Mouse (Mus musculus) heart, embryonic 10.5 days (tissue): ENCODE measurements at regions not wholly inside any gene's neighbourhood (a gene's known extent, or its start where the extent isn't known, plus 50 kb on each side); places are given as distances from the start of the nearest gene placed in this dataset.
"Not testable (repeated sequence)": the region's sequence is repeated elsewhere in the genome, so short reads cannot be mapped to it uniquely, and the experiment has no call there.

ENCODE experiments used
- DNase-seq: peaks from one replicate; pipeline ENCODE4 v3.0.0-alpha.2; 2017; ENCODE audit warnings: low spot score
- H3K27ac ChIP-seq: fragments of 300-500 bp; sonication (generic); 2 replicates; pipeline ENCODE4 v1.5.1; 2016; ENCODE audit warnings: mild to moderate bottlenecking
- H3K27me3 ChIP-seq: fragments of 300-500 bp; sonication (generic); 2 replicates; pipeline ENCODE4 v1.6.1; 2016; ENCODE audit warnings: mild to moderate bottlenecking; ENCODE audit not compliant: poor library complexity, insufficient read depth, severe bottlenecking
- H3K36me3 ChIP-seq: fragments of 300-500 bp; sonication (generic); 2 replicates; pipeline ENCODE4 v1.6.1; 2016; ENCODE audit warnings: mild to moderate bottlenecking, moderate library complexity
- H3K4me1 ChIP-seq: fragments of 300-500 bp; sonication (generic); 2 replicates; pipeline ENCODE4 v1.6.1; 2016; ENCODE audit warnings: mild to moderate bottlenecking
- H3K4me3 ChIP-seq: fragments of 300-500 bp; sonication (generic); 2 replicates; pipeline ENCODE4 v1.5.1; 2016; ENCODE audit warnings: mild to moderate bottlenecking, moderate library complexity
- H3K9me3 ChIP-seq: fragments of 300-500 bp; sonication (generic); 2 replicates; pipeline ENCODE4 v1.6.1; 2016; ENCODE audit warnings: mild to moderate bottlenecking, moderate library complexity
- WGBS: fragments of 180-500 bp; shearing (Covaris S2); methylation state at CpG from one replicate; pipeline ENCODE4 v1.1.7; 2016; 5-methylcytosine and 5-hydroxymethylcytosine counted together

GRCm38 (mm10) chr2:72662979-72663780 is 187.2 kb downstream of the Cdca7 start:
- H3K27ac ChIP-seq = no peak overlapping the region
- H3K4me1 ChIP-seq = no peaks in the 10 kb centered on the region
- 65% methylated on average over 8 of the region's 8 CpGs for WGBS
- no peak for DNase-seq
- H3K4me3 ChIP-seq = no peak overlapping the region
- no peaks in the 10 kb centered on the region for H3K27me3 ChIP-seq
- no peaks in the 10 kb centered on the region for H3K36me3 ChIP-seq
- no peaks in the 10 kb centered on the region for H3K9me3 ChIP-seq

- H3K36me3 ChIP-seq, DNase-seq, H3K27me3 ChIP-seq, H3K4me3 ChIP-seq, H3K9me3 ChIP-seq, H3K4me1 ChIP-seq, H3K27ac ChIP-seq: not testable (repeated sequence)
- WGBS = 93% methylated on average over 16 of the region's 16 CpGs
Measured at GRCm38 (mm10) chr2:72667396-72667795, 191.4 kb downstream of the Cdca7 start.

- WGBS = 57% methylated on average over 13 of the region's 13 CpGs
- Histone ChIP-seq H3K4me1 (peaks cover 17% of the 10 kb centered on the region), H3K4me3 (no peak overlapping the region), H3K9me3 (no peaks in the 10 kb centered on the region), H3K36me3 (no peaks in the 10 kb centered on the region), H3K27ac (no peak overlapping the region), H3K27me3 (no peaks in the 10 kb centered on the region)
- no peak for DNase-seq
Measured at GRCm38 (mm10) chr2:72672908-72673901, 197.2 kb downstream of the Cdca7 start.

- WGBS = 6% methylated on average over 4 of the region's 4 CpGs
- no peak for DNase-seq
- no peaks in the 10 kb centered on the region for H3K36me3 ChIP-seq
- no peaks in the 10 kb centered on the region for H3K27me3 ChIP-seq
- no peaks in the 10 kb centered on the region for H3K9me3 ChIP-seq
- no peak overlapping the region for H3K27ac ChIP-seq
- H3K4me3 ChIP-seq = no peak overlapping the region
- H3K4me1 ChIP-seq = peaks cover 17% of the 10 kb centered on the region
Measured at GRCm38 (mm10) chr2:72674229-72674628, 198.3 kb downstream of the Cdca7 start.

- no peaks in the 10 kb centered on the region for H3K9me3 ChIP-seq
- H3K27me3 ChIP-seq = no peaks in the 10 kb centered on the region
- WGBS = 48% methylated on average over 6 of the region's 6 CpGs
- H3K27ac ChIP-seq = no peak overlapping the region
- no peaks in the 10 kb centered on the region for H3K36me3 ChIP-seq
- H3K4me3 ChIP-seq = no peak overlapping the region
- DNase-seq = no peak
- peaks cover 17% of the 10 kb centered on the region for H3K4me1 ChIP-seq
Measured at GRCm38 (mm10) chr2:72674856-72675440, 199.0 kb downstream of the Cdca7 start.

GRCm38 (mm10) chr2:72677731-72678130 is 201.8 kb downstream of the Cdca7 start:
- H3K27me3 ChIP-seq = no peaks in the 10 kb centered on the region
- no peak for DNase-seq
- H3K4me3 ChIP-seq = no peak overlapping the region
- WGBS = 83% methylated on average over 8 of the region's 8 CpGs
- no peak overlapping the region for H3K27ac ChIP-seq
- H3K36me3 ChIP-seq = no peaks in the 10 kb centered on the region
- H3K9me3 ChIP-seq = no peaks in the 10 kb centered on the region
- H3K4me1 ChIP-seq = peaks cover 17% of the 10 kb centered on the region

- H3K4me3 ChIP-seq = no peak overlapping the region
- peaks cover 4% of the 10 kb centered on the region; the same call in 1 of the 2 replicates for H3K9me3 ChIP-seq
- DNase-seq = no peak
- H3K4me1 ChIP-seq = no peaks in the 10 kb centered on the region
- H3K36me3 ChIP-seq = 0 out of 2 replicates have a peak, but pooled peaks cover 5% of the 10 kb centered on the region
- H3K27me3 ChIP-seq = no peaks in the 10 kb centered on the region
- H3K27ac ChIP-seq = no peak overlapping the region
- 47% methylated on average over 4 of the region's 4 CpGs for WGBS
Measured at GRCm38 (mm10) chr2:72688031-72688430, 212.1 kb downstream of the Cdca7 start.

- Histone ChIP-seq H3K27ac (no peak overlapping the region), H3K9me3 (no peaks in the 10 kb centered on the region), H3K4me1 (peaks cover 8% of the 10 kb centered on the region; the same call in 1 of the 2 replicates), H3K4me3 (no peak overlapping the region), H3K27me3 (no peaks in the 10 kb centered on the region), H3K36me3 (no peaks in the 10 kb centered on the region)
- no peak for DNase-seq
- WGBS = 58% methylated on average over 1 of the region's 1 CpGs
Measured at GRCm38 (mm10) chr2:72701081-72701480, 225.1 kb downstream of the Cdca7 start.

GRCm38 (mm10) chr2:72703238-72703637 is 227.3 kb downstream of the Cdca7 start:
- Histone ChIP-seq H3K36me3 (no peaks in the 10 kb centered on the region), H3K9me3 (no peaks in the 10 kb centered on the region), H3K27me3 (no peaks in the 10 kb centered on the region), H3K4me3 (no peak overlapping the region), H3K27ac (no peak overlapping the region), H3K4me1 (peaks cover 6% of the 10 kb centered on the region; the same call in 1 of the 2 replicates)
- WGBS = 67% methylated on average over 11 of the region's 11 CpGs
- no peak for DNase-seq

- H3K4me3 ChIP-seq = no peak overlapping the region
- DNase-seq = no peak
Measured at GRCm38 (mm10) chr2:72707676-72708659, 232.0 kb downstream of the Cdca7 start.

GRCm38 (mm10) chr2:72716931-72717330 is 241.0 kb downstream of the Cdca7 start:
- Histone ChIP-seq H3K27me3 (no peaks in the 10 kb centered on the region), H3K36me3 (no peaks in the 10 kb centered on the region), H3K27ac (no peak overlapping the region), H3K4me1 (peaks cover 7% of the 10 kb centered on the region; the same call in 1 of the 2 replicates), H3K9me3 (no peaks in the 10 kb centered on the region), H3K4me3 (no peak overlapping the region)
- DNase-seq = no peak
- WGBS = 79% methylated on average over 4 of the region's 4 CpGs

More at GRCm38 (mm10) chr2:72707676-72708659, 232.0 kb downstream of the Cdca7 start:
- no peaks in the 10 kb centered on the region for H3K36me3 ChIP-seq
- peaks cover 5% of the 10 kb centered on the region; the same call in 1 of the 2 replicates for H3K4me1 ChIP-seq
- H3K27ac ChIP-seq = no peak overlapping the region
- no peaks in the 10 kb centered on the region for H3K27me3 ChIP-seq
- H3K9me3 ChIP-seq = no peaks in the 10 kb centered on the region
- WGBS = 88% methylated on average over 13 of the region's 13 CpGs

GRCm38 (mm10) chr2:72728699-72729098 is 251.5 kb downstream of the Sp3 start:
- no peaks in the 10 kb centered on the region for H3K27me3 ChIP-seq
- WGBS = 57% methylated on average over 3 of the region's 3 CpGs
- no peak for DNase-seq
- no peaks in the 10 kb centered on the region for H3K9me3 ChIP-seq
- H3K4me3 ChIP-seq = no peak overlapping the region
- H3K36me3 ChIP-seq = no peaks in the 10 kb centered on the region
- H3K4me1 ChIP-seq = peaks cover 8% of the 10 kb centered on the region
- no peak overlapping the region for H3K27ac ChIP-seq
